Mouse (Mus musculus): ENCODE results near the gene Mrpl52.
A peak's percentile ranks its signal among the peaks of the same experiment; 100 is the strongest.

Gene Mrpl52

DNA sequence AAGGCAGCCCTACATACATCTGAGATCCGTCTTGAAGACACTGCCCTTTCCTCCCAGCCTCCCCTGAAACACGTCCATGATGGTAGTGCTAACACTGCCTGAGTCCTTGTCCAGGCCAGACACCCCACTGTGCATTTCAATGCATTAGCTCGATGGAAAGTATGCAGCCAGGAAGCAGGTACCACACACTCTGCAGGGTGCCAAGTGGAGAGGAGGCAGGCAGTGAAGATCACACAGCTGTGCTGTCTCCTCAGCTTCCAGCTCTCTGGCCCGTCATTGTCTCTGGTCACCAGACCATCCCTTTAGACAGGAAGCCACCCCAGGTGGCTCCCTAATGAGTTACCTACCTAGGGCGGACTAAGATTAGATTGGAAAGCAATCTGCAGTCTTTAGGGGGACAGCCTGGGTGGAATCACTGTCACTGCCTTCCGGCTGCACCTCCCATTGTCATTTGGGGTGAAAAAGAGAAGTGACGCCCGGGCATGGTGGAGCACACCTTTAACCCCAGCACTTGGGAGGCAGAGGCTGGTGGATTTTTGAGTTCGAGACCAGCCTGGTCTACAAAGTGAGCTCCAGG lies 14.6 kb upstream of the Mrpl52 start:
- no peak for DNase-seq (ENCODE audit: low read depth, low spot score)

DNA sequence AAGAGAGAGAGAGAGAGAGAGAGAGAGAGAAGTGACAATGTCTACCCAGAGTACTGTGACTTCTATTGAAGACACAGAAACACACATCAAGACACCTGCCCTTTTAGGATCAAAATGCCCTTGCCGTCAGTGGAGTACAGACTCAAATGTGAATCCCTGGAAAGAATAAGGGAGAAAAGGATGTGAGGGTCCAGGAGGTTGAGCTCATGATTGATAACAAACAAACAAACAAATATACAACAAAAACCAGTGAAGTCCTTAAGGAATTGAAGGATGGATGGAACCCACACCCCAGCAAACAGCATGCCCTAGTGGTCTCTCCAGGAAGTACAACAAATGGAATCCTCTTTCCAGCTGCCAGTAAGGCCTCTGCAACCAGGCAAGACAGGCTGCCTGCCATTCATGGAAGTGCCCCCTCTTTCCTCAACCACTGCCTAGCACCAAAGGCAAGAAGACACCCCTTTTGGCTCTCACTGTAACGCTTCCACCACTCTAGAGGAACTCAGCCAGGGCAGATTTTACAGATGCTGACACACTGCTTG lies 14.0 kb upstream of the Mrpl52 start:
- peak; percentile 66 for DNase-seq (ENCODE audit: low read depth, low spot score)

DNA sequence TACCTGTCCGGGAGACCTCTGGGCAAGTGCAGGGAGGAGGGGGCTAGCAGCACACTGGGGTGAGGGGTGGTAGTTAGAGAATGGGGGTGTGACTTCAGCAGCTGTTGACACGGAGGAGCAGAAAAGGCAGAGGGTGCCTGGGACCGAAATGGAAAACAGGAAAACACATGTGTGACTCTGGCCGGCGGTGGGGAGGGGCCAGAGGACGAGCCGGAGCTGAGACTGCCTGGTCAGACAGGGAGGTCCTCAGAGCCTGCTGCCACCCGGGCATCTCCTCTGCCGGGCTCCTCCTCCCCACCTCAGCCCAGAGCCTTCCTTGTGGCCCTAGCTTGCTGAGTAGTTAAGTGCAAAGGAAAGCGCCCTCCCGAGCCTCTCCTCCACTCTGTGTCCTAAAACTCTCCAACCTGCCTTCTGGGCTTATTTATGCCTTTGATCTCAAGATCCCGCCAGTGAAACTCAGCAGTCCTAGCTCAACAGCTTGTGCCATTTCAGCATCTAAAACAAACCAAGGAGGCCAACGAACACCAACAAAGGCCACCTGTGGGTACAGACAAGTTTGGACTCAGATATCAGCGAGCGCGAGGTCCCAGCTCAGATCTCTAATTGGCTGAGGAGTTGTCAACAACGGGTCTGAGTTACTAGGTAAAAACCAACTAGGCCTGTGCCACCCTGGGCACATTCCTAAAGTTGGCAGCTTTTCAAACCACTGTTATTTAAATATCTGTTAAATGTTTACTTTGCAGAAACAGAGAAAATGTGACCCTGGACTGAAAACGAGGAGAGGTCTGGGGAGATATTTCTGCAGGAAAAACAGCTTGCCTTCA lies 12.6 kb upstream of the Mrpl52 start:
- no peak for DNase-seq (ENCODE audit: low read depth, low spot score)

DNA sequence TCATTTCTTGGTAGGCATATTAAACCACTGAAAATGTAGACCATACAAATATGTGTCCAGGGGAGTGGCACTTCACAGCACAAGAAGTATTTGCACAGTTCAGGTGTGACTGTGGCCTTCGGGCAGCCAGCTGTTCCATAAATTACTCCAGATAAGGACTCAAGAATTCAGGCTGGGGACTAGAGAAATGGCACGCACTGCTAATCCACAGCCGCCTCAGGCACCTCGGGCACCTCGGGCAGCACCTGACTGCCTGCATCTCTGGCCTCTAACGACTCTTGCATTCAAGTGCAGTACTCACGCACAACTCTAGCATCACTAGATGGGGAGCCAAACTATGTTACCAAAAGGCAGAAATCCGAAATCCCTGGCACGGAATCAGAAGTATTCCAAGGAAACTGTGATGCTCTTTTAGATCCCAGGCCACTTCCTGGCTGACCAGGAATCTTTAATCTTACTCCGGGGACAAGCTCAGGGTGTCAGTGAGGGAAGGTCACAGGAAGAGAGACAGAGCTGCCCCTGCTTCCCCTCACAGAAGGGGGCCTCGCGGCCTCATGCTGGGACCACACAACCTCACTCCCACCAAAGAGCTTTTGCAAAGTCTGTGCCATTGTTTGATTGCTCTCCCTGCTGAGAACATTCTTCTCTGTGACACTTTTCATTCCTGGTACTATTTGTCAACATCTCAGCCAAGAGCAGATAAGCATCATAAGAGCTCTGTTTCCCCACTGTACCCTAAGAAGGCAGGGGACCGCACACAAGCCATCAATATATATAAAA lies 11.3 kb upstream of the Mrpl52 start:
- no peak for DNase-seq (ENCODE audit: low read depth, low spot score)

DNA sequence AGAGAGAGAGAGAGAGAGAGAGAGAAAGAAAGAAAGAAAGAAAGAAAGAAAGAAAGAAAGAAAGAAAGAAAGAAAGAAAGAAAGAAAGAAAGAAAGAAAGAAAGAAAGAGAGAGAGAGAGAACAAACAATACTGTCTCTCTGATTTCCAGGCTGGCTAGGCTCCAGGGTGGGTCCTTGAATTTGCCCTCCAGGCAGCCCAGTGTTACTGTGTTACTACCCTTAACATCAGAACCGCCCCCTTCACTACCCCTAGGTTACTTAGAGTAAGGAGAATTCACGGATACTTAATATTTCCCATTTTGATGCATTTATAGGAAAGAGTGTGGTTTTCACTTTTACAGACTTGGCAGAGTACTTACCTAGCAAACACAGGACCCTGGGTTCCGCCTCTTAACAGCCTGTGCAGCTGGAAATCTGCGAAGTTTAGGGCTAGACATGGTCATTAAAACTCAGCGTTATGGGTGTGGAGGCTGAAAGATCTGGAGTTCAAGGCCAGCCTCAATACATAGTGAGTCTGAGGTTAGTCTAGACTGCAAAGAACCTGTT lies 10.4 kb upstream of the Mrpl52 start:
- no peak for DNase-seq (ENCODE audit: low read depth, low spot score)

DNA sequence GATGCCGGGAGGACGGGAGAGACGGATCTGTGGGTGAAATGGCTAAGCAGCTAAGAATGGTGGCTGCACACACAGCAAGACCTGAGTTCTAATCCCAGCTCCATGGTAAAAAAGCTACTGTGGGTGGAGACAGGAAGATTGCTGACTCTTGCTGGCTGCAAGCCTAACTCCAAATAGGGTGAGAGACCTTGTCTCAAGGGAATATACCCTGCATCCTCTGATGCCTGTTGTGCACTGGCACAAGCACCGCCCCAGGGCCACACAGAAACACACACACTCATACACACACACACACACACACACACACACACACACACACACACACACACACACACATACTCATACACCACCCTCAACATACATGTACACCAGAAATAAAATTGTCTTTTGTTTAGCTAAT lies 9.9 kb upstream of the Mrpl52 start:
- no peak for DNase-seq (ENCODE audit: low read depth, low spot score)

DNA sequence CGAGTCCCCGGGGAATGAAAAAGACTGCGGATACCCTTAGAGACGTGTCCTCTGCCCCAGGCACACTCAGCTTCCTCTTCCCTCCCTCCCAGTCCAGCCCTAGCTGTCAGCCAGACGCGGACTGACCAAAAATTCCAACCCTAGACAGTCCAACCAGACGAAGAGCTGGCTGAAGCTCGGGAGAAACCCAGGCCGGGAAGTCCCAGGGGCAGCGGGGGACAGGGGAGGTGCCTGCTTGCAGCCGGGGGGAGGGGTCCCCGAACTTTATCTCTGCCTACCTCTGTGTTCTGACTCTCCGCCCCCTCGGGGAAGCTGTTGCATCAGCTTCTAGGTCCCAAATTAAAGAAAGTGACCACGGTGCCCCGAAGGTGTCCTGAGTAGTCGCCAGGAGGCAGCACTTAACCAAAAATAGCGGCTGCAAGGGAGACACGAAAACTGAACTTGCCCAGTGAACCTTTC lies 9.1 kb upstream of the Mrpl52 start, which contains the start of gene Slc7a7:
Gene Slc7a7 (minus strand): TSS at position 158 of the 459 bp plus-strand sequence.
- peak; percentile 37 for DNase-seq (ENCODE audit: low read depth, low spot score)

DNA sequence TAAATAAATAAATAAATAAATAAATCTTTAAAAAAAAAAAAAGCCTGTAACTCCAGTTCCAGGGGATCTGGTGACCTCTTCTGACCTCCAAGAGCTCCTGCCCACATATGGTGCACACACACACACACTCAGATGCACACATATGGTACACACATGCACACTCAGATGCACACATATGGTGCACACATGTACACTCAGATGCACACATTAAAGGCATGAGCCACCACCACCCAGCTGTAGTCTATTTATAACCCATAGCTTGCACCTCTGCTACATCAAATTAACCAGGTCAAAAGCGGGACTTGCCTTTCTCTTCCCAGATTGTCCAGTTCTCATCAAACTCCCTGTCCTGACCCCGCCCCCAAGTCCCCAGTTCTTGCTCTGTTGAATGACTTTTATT lies 5.7 kb upstream of the Mrpl52 start:
- no peak for DNase-seq (ENCODE audit: low read depth, low spot score)

DNA sequence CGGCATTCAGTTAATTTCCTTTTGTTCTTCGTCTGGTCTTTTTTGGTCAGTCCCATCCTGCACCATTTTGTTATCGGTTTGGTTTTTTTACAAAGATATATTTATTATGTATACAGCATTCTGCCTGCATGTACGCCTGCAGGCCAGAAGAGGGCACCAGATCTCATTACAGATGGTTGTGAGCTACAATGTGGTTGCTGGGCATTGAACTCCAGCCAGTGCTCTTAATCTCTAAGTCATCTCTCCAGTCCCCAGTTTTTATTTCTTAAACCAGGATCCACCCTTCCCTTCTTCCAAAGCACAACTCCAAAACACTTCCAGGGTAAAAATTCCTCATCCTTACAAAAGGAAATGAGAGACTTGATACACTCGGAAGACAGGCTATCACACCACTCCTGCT lies 3.3 kb upstream of the Mrpl52 start:
- peak; percentile 56 for DNase-seq (ENCODE audit: low read depth, low spot score)

DNA sequence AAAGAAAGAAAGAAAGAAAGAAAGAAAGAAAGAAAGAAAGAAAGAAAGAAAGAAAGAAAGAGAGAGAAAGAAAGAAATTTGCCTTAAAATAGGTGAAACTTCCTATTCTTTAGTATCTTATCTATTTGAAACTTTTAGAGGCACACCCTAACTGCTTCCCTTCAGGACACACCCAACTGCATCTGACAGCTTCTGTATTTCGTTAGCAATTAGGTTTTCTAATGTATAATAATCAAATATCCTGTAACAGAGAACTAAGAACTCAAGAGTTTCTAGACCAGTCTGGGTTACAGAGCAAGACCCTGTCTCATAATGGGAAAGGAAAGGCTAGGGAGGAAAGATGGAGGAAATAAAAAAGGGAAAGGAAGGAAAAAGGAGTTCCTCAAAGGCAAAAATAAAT lies 2.1 kb upstream of the Mrpl52 start:
- no peak for DNase-seq (ENCODE audit: low read depth, low spot score)

DNA sequence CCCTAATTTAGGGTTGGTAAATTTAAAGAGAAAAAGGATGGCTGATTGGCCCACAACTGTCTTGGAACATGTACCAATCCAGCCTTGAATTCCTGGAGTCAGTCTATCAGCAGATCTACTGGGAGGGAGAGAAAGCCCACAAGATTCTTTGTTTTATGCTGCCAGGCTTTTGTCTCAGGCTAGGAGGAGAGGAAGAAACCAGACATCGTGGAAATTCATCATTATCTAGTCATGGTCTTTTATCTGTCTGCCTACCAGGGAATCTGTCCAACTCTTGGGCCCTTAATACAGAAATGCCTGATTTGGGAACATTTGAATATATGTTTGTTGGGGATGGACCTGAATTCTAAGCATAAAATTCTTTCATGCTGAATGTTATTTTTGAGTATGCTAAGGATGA lies 1.2 kb upstream of the Mrpl52 start:
- no peak for DNase-seq (ENCODE audit: low read depth, low spot score)

DNA sequence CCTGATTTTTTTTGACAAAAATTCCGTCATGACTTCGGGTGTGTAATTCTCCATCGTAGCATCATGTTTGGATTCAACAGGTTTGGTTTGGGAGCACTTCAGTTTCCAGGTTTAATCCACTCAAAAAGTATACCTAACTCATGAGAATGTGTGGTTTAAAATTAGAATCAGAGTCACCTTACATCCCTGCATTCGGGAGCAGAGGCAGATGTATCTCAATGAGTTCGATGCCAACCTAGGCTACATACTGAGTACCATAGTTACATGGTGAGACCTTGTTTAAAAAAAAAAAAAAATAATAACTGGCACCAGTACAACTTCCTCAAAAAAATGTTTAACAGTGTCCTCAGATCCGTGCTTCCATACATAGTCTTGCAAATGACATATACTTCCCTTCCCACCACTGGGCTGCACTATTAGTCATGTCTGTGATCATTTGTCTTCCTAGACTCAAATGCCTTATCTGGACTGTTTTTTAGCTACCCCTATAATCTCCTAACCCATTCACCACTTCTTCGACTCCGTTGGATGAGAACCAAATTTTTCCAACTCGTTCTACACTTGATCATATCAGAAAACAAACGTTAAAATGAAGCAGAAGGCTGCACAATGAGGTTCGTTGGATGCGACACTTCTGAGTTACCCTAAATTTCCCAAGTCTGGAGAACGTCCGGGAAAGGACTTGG lies 563 bp upstream of the Mrpl52 start:
- no peak for DNase-seq (ENCODE audit: low read depth, low spot score)

DNA sequence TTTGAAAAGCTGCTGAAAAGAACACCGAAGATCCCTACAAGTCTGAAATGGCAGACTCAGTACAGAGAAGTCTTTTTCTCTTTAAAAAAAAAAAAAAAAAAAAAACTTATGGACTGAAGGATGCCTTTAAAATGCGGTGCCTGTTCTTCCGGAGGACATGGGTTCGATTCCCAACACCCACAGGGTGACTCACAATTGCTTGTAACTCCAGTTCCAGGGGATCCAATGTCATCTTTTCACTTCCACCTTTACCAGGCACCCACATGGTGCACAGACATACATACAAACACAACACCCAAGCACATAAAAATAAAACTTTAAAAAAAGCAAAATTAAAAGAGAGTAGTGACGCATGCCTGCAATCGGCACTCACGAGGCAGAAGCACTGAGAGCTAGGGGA lies 987 bp downstream of the Mrpl52 start:
- DNase-seq (ENCODE audit: low read depth, low spot score): no peak

DNA sequence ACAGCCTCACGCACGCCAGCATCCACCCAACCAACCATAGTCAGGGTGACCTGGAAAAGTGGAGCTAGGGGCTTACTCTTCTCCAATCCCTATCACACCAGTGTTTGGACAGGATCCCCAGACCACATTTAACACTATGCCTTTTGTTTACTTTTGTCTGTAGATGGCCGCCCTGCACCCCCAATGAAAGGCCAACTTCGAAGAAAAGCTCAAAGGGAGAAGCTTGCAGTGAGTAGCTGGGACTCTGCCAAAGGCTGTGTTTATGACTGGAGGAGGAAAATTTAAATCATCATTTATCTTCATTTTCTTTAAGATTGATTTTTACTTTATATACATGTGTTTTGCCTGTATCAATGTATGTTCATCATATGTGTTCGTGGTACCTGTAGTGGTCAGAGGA lies 1.7 kb downstream of the Mrpl52 start:
- DNase-seq (ENCODE audit: low read depth, low spot score): no peak

DNA sequence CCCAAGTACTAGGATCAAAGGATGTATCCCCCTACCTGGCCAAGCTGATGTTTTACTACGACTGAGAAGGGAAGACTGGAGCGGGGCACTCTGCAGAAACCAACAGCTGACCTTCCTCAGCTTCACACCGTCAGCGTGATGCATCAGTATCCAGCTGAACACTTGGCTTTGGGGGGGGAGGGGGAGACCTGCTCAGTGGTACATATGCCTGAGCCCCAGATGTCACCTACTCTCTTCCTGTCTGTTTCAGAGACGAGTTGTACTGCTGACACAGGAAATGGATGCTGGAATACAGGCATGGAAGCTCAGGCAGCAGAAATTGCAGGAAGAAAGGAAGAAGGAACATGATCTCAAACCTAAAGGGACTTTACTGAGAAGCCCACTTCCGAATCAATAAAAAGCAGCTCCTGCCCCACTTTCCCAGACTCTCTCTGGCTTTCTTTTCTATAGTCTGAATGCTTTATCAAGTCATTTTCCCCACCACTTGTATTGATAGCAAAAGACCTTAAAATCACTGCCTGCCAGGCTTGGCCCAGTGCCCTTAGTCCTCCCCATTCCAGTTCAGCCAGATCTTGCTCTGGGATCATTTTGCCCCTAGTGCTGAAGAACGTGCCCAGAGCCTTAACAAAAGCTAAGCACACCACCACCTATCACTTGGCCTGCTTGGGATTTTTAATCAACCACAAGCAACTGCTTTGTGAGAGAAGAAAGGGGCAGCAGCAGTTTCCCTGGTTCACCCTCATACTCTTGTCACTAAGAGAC lies 2.8 kb downstream of the Mrpl52 start:
- DNase-seq (ENCODE audit: low read depth, low spot score): no peak

DNA sequence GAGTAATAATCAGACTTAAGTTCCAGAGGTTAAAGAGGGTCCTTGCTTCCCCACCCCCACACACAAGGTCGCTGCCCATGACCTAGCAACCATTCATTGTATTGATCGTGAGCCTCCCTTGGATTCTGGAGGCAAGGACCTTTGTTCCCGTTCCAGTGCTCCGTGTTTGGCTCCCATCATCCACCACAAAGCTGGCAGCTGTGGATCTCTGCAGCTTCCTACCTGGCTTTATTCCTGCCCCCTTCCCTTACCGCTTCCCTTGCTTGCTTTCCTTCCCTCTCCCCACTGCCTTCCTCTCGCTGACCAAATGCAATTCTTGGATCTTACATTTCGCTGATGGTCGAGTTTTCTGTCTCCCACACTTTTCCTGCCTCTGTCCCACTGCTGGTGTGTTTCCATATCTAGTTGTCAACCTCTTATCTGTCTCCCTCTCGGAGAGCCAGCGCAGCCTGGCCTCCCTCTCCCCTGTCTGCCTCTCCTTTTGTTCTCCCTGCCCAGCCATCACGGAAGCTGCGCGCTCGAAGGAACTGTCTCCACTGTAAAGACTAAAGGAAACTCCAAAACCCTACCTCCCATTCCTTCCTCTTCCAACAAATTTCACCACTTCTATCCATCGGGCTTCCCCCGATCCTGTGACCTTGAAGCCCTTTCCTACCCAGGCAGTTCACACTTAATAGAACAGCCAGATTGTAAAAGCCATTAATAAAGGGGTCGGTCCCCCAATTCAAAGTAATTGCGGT lies 3.9 kb downstream of the Mrpl52 start:
- DNase-seq (ENCODE audit: low read depth, low spot score): no peak

DNA sequence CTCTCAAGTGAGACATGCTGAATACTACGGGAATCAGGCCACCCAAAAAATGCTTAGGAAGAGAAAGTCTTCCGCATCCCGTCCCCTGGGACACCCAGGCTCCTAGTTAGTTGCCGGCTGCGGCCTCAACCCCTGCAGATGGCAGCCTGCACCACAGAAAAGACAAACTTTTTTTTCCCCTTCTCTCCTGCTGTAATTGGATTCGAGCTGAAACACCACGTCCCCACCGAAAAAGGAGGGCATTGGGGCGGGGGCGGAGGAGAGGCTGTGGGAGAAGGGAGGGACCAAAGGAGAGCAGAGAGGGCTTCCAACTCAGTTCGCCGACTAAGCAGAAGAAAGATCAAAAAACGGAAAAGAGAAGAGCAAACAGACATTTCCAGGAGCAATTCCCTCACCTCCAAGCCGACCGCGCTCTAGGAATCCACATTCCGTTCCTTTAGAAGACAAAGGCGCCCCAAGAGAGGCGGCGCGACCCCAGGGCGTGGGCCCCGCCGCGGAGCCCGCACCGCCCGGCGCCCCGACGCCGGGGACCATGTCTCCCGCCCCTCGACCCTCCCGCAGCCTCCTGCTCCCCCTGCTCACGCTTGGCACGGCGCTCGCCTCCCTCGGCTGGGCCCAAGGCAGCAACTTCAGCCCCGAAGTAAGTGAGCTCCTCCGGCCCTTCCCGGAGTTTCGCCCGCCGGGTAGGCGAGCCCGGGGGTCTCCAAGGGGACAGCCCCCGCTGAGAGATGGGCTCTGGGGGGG lies 4.8 kb downstream of the Mrpl52 start, which contains the start of gene Mmp14:
Gene Mmp14 (plus strand): TSS at position 279 of the 744 bp plus-strand sequence.
- peak; percentile 34 for DNase-seq (ENCODE audit: low read depth, low spot score)

DNA sequence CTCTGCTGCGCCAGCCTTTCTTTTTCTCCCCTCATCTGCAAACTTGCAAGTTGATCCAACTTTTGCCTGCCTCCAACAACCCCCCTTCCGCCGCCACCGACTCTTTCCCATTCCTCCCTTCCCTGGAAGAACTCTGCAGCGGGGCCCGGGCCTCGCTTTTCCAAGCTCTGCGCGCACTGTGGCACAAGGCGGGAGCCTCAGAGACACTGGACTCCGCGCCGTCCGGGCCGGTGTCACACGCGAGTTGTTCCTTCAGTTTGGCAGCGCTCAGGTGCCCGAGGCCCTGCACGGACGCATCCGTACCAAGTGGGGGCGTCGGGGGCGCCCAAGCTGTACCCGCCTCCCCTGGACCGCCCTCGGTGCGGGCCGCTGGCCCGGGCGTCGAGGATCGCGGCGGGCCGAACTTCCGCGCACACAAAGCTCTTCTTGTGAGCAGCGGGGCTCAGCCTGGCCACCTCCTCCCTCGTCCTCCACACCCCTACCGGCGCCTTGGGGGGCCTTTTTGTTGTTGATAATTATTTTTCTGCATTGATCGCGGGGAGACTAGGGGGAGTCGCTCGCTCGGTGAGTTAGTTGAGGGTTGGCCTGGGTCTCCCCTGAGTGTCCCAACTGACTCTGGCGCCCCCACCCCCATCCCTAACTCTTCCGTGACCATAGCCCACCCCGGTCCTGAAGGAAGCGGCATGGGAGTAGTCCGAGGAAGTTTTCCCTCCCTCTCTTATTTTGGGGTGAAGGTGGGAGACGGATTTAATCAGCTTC lies 5.5 kb downstream of the Mrpl52 start:
- DNase-seq (ENCODE audit: low read depth, low spot score): peak; percentile 54

Measured in CD4-positive, CD25-positive, alpha-beta regulatory T cell, adult 2 months (primary cell).